Mouse (Mus musculus) bone marrow macrophage, adult 2 months (primary cell): ENCODE results near the gene Dohh. TPM values are rescaled to one million over a fixed set of nuclear protein-coding genes. Genes with fewer than 3 reads are reported as not detected.

ENCODE experiments used
- H3K27ac ChIP-seq: 2 replicates; pipeline ENCODE4 v1.5.1; 2012; ENCODE audit warnings: low read depth, low read length; ENCODE audit not compliant: insufficient read depth
- H3K4me1 ChIP-seq: 2 replicates; pipeline ENCODE4 v1.6.1; 2012; ENCODE audit warnings: low read length; ENCODE audit not compliant: control insufficient read depth, insufficient read depth
- H3K4me3 ChIP-seq: 2 replicates; pipeline ENCODE4 v1.5.1; 2012; ENCODE audit warnings: mild to moderate bottlenecking, low read length, moderate library complexity; ENCODE audit not compliant: insufficient read depth
- CTCF ChIP-seq: IDR thresholded peaks from 2 replicates; pipeline ENCODE4 v1.5.1; 2012; ENCODE audit warnings: low read depth, mild to moderate bottlenecking, low read length, moderate library complexity
- POLR2A ChIP-seq: IDR thresholded peaks from 2 replicates; pipeline ENCODE4 v1.6.1; 2012; ENCODE audit warnings: mild to moderate bottlenecking, low read depth, low read length, borderline replicate concordance
- polyA plus RNA-seq: library from polyadenylated mRNA; stranded (reverse); fragments of >200 nt; gene quantifications from 2 replicates; pipeline ENCODE4 v1.2.4, GENCODE M21; 2012; ENCODE audit not compliant: missing spikeins, insufficient read depth, insufficient read length

Gene Dohh
- polyA plus RNA-seq, 1 experiment = 23.1 TPM

DNA sequence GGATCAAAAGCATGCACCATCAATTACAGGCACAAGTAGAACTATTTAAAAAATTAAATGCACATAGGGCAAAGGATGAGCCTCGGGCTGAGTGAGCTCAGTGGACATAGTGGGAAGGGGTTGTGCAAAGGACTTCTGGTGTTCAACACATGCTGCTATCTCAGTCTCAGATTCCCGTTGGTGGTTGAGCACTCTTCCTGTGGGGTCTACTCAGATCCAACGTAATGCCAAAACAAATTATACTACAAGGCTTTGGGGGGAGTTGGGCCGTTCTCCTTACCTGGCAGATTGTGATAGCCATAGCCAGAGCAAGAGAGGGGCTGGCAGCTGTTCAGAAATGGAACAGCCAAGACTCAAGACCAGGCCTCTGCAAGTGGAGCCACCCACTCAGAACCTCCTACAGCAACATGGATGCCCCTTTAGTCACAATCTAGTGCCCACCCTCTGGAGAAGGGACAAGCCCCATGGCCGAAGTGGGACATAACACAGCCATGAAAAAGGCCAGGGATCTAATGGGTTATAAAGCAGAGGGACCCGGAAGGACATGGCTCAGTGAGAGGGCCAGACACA, 4.3 kb upstream of the Dohh start:
- H3K4me1 ChIP-seq = peaks cover 24% of the 10 kb centered on the region
- TF ChIP-seq POLR2A = no peak
- TF ChIP-seq CTCF = no peak
- H3K27ac ChIP-seq = no peak overlapping the region
- no peak overlapping the region for H3K4me3 ChIP-seq

DNA sequence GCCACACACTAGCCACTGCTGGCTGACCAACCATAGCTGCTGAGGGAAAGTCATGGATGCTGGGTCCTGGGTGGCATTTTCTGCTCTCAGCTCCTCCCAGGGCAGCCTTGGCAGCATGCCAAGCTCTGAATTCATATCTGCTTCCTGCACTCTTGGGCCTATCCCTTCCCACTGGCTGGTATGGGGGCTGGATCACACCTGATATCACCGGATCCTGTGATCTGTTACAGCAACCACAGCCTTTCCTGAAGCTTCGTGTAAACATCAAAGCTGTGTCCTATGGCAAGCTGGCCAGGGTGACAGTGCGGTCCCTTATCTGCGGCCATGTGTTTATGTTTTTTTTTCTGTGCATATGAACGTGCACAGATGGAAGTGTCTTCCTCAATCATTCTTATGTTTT, 2.2 kb upstream of the Dohh start:
- H3K4me3 ChIP-seq = no peak overlapping the region
- peaks cover 25% of the 10 kb centered on the region for H3K4me1 ChIP-seq
- 0 out of 2 replicates have a peak overlapping the region, but pooled peaks have one; percentile 9 for H3K27ac ChIP-seq
- TF ChIP-seq POLR2A = no peak
- no peak for TF ChIP-seq CTCF

DNA sequence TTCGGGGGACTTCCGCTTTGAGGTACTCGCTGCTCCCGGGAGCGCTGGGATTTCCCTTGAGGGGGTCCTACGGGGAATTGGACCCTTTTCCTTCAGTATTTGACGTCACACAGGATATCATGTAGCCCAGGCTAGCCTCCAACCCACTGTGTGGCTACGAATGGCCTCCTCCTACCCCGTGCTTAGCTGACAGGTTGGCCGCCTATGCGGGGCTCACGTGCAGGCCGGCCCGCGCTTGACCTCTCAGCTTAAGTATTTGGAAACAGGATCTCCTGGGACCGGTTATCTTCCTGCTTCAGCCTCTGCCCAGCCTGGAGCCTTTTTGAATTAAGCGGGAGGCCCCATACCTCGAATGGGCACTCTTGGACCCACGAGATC, 366 bp downstream of the Dohh start:
- no peak for TF ChIP-seq CTCF
- no peak for TF ChIP-seq POLR2A
- Histone ChIP-seq H3K27ac (peak overlapping the region; percentile 82), H3K4me3 (peak overlapping the region; percentile 92), H3K4me1 (peaks cover 31% of the 10 kb centered on the region)

DNA sequence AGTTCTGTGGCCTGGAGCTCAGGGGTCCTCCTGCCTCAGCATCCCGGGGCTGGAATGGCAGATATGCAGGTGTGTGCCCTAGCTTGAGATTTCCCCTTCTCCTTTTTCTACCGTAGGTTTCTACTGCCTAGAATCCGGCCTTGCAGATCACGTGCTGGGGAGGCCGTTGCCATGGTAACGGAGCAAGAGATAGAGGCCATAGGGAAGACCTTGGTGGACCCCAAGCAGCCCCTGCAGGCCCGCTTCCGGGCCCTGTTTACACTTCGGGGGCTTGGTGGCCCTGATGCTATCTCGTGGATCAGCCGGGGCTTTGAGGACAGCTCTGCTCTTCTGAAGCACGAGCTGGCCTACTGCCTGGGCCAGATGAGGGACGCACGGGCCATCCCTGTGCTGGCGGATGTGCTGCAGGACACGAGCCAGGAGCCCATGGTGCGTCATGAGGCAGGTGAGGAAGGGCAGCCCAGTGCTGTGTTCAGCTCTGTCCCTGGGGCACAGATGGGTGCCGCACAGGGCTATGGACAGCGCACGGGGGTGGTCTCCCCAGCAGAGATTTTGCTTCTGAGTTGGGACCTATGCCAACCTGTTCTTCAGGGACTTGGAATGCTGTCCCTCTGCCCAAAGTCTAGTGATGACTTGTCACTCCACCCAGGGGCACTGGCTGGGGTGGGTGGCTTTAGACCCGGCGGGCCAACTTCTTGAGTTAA, 1.5 kb downstream of the Dohh start:
- TF ChIP-seq CTCF = no peak
- no peak for TF ChIP-seq POLR2A
- Histone ChIP-seq H3K27ac (no peak overlapping the region), H3K4me1 (peaks cover 39% of the 10 kb centered on the region), H3K4me3 (peak overlapping the region; percentile 92)

DNA sequence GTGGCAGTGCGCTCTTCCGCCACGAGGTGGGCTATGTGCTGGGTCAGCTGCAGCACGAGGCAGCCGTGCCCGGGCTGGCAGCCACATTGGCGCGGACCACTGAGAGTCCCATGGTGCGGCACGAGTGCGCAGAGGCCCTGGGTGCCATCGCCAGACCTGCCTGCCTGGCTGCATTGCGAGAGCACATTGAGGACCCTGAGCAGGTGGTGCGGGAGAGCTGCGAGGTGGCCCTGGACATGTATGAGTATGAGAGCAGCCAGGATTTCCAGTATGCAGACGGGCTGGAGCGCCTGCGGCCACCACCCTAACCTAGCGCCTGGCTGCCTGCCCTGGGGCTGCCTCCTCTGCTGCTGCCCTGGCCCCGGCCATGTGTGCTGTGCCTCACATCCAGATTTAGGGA, 3.5 kb downstream of the Dohh start:
- H3K4me1 ChIP-seq = peaks cover 29% of the 10 kb centered on the region
- TF ChIP-seq CTCF (no peak), POLR2A (no peak)
- H3K4me3 ChIP-seq = no peak overlapping the region
- H3K27ac ChIP-seq = no peak overlapping the region

DNA sequence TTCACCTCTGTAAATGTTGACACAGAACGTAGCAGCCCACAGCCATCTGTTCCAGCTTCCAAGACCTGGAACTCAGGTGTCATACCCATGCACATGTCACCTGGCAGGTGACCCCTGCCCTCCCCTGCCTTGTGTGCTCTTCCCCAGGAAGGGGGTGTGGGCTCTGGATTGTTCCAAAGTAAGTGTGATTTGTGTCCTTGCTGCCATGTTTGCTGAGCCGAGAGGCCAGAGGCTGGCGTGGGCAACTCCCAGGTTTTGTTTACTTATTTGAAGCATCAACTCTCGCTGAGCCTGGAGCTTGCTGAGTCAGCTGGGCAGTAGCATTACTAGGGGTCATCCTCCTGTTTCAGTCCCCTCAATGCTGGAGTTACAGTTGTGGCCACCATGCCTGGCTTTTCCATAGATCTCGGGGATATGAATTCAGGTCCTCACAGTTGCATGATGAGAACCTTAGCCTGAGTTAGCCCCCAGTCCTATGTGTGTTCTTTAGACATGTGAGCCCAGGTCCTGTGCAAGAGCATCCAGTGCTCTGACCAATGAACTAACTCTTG, 4.4 kb downstream of the Dohh start, which contains the start of gene Gm48552:
TSS of gene Gm48552 (plus strand) at position 501 of the 551 bp plus-strand sequence.
- peak within 1 kb of the TSS; percentile 58 for H3K27ac ChIP-seq
- H3K4me3 ChIP-seq = no peak within 1 kb of the TSS
- peaks cover 29% of the 10 kb centered on the region for H3K4me1 ChIP-seq
- TF ChIP-seq POLR2A (no peak), CTCF (no peak)

DNA sequence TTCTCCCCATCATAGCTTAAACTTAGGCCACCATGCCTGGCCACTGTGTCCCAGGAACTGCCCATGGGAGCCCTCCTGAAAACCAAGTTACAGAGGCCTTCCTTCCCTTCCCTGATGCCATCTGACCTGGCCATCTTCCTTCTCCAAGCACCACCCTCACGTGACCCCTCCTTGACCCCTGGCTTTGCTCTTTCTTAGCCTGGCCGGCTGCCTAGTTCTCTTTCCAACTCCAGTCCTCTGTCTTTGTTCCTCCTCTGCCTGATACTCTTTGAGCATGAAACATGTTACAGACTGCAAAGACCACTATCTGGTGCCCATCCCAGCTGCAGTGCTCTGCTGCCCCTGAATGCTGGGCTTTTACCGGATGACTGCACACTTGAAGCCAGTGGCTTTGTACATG, 5.1 kb downstream of the Dohh start:
- Histone ChIP-seq H3K4me1 (peaks cover 29% of the 10 kb centered on the region), H3K27ac (peak overlapping the region; percentile 58), H3K4me3 (no peak overlapping the region)
- TF ChIP-seq CTCF (no peak), POLR2A (no peak)

DNA sequence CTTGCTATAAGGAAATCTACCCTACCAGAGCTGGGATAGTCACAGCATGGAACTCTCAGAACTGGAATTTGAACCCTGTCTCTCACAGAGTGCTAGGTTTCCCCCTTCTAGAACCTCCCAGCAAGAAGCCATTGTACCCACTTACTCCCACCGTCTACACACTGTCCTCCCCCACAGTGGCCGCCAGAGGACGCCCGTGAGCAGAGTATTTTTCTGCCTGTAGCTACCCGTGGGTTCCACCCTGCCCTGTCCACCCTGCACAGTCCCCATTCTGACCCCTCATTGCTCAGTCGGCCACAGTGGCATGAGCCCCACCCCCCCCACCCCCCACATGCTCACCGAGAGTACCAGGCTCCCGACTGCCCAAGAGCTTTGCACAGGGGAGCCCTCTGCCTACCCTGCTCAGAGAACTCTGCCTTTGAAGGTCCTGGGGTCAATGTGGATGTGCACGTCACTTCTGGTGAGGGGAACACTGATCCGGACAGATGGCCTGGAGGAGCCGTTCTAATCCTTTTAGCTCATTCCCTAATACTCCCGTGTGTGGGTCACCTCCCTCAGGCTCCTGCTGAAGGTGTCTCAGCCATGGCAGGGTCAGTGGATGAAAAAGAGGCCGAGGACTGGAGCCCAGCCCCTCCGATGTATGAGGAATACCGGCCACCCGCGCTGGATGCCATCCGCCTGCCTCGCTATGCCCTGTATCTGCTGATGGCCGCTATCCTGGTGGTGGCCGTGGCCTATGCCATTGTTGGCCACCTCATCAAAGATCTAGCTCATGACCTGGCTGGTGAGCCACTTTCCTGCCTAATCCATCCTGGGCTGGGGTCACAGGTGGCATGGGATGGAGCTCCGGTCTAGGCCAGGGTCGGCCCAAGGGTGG, 5.8 kb downstream of the Dohh start:
- TF ChIP-seq POLR2A = no peak
- peak; percentile 98 for TF ChIP-seq CTCF
- peaks cover 29% of the 10 kb centered on the region for H3K4me1 ChIP-seq
- peak overlapping the region; percentile 58 for H3K27ac ChIP-seq
- no peak overlapping the region for H3K4me3 ChIP-seq

DNA sequence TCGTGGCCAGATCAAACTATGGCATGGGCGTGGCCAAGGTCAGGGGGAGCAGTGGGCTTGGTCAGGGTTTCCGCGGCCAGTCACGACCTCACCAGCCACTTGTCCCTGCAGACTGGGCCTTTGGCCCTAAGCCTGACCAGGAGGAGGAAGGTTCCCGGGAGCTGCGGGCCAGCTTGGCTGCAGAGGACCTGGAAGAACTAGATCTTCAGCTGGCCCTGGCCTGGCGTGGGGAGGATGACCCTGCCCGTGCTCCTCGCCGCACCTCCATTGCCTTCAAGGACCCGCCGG, 6.4 kb downstream of the Dohh start:
- peaks cover 24% of the 10 kb centered on the region for H3K4me1 ChIP-seq
- no peak overlapping the region for H3K27ac ChIP-seq

More for the DNA sequence above, 6.4 kb downstream of the Dohh start:
- no peak overlapping the region for H3K4me3 ChIP-seq
- TF ChIP-seq CTCF (no peak), POLR2A (no peak)
